In genomic region chr6:99205587-99206436, GRCm38 (mm10) we compare ENCODE assay signal across 11 mouse cellular contexts.
DNase-seq lines count a peak whose midpoint lies in the region; ATAC-seq and TF ChIP-seq lines count a peak whose summit lies in the region.
"Had no signal": no experiment of that assay in that cellular context is flagged by ENCODE, and none has a peak within 500 bp of the region (broad histone marks: within the 10 kb centered on the region; RNA-seq: fewer than 3 reads in every experiment).

No protein-coding gene starts in this region.

- H3K27me3 ChIP-seq in hindbrain, embryonic 12.5 days = no peaks in the 10 kb centered on the region
- H3K27me3 ChIP-seq in hindbrain, postnatal 0 days (ENCODE audit: insufficient read depth, low read length) = no peaks in the 10 kb centered on the region; the same call in 1 of the 2 replicates
- 0 out of 2 replicates have a peak, but pooled peaks cover 2% of the 10 kb centered on the region for H3K27me3 ChIP-seq in limb, embryonic 11.5 days (ENCODE audit: control insufficient read depth, insufficient read depth, low read length)
- H3K27me3 ChIP-seq in neural tube, embryonic 11.5 days (ENCODE audit: control insufficient read depth, insufficient read depth, low read length) = no peaks in the 10 kb centered on the region
- H3K27me3 ChIP-seq: Patski had no signal

- intact Hi-C loops in left cerebral cortex, postnatal 25 days (cut with DNase I) = no loop called here
- intact Hi-C loops in left cerebral cortex, adult 2 months (cut with DNase I) = no loop called here

- DNase-seq in hindbrain, postnatal 0 days (ENCODE audit: low spot score) = no peak
- peak; percentile 70 for DNase-seq in embryo, embryonic 11 days
- DNase-seq in limb, embryonic 11.5 days (ENCODE audit: low spot score) = peak; percentile 50
- no peak for DNase-seq in neural tube, embryonic 11.5 days (ENCODE audit: low spot score)
- no peak for DNase-seq in left cerebral cortex, postnatal 25 days (ENCODE audit: low spot score in 2 of 2)
- DNase-seq in cerebellum, adult 8-10 months = no peak
- no peak for DNase-seq in left cerebral cortex, adult 2 months (ENCODE audit: extremely low spot score in 1 of 2, low spot score in 2 of 2)
- DNase-seq: cerebellum, adult 9-10 months; lung, postnatal 36 days had no signal

- no peak overlapping the region for H3K4me3 ChIP-seq in hindbrain, embryonic 12.5 days
- no peak overlapping the region for H3K4me3 ChIP-seq in hindbrain, postnatal 0 days (ENCODE audit: low read length)
- H3K4me3 ChIP-seq in limb, embryonic 11.5 days (ENCODE audit: low read depth, low read length) = no peak overlapping the region
- no peak overlapping the region for H3K4me3 ChIP-seq in neural tube, embryonic 11.5 days (ENCODE audit: low read depth, low read length)
- no peak overlapping the region for H3K4me3 ChIP-seq in left cerebral cortex, adult 2 months

- no peak for TF ChIP-seq CTCF in hindbrain, postnatal 0 days (IDR thresholded peaks at IDR 0.05; ENCODE audit: low read depth)
- no peak for TF ChIP-seq CTCF in left cerebral cortex, adult 2 months (IDR thresholded peaks at IDR 0.05)

- H3K36me3 ChIP-seq in hindbrain, embryonic 12.5 days = no peaks in the 10 kb centered on the region
- no peaks in the 10 kb centered on the region for H3K36me3 ChIP-seq in hindbrain, postnatal 0 days (ENCODE audit: insufficient read depth, low read length)
- no peaks in the 10 kb centered on the region for H3K36me3 ChIP-seq in limb, embryonic 11.5 days (ENCODE audit: control insufficient read depth, insufficient read depth, low read length)
- no peaks in the 10 kb centered on the region for H3K36me3 ChIP-seq in neural tube, embryonic 11.5 days (ENCODE audit: control insufficient read depth, insufficient read depth, low read length)

- ATAC-seq in hindbrain, embryonic 12.5 days (ENCODE audit: low FRiP score) = no peak
- ATAC-seq in hindbrain, postnatal 0 days = no peak
- ATAC-seq in limb, embryonic 11.5 days (ENCODE audit: insufficient number of reproducible peaks, low FRiP score, low TSS enrichment, low read depth) = no peak
- ATAC-seq in neural tube, embryonic 11.5 days (ENCODE audit: insufficient read depth, low FRiP score, low TSS enrichment) = no peak
- ATAC-seq: Patski had no signal

- peaks cover 53% of the 10 kb centered on the region for H3K4me1 ChIP-seq in hindbrain, embryonic 12.5 days
- H3K4me1 ChIP-seq in hindbrain, postnatal 0 days (ENCODE audit: insufficient read depth, low read length) = 0 out of 2 replicates have a peak, but pooled peaks cover 10% of the 10 kb centered on the region
- H3K4me1 ChIP-seq in limb, embryonic 11.5 days (ENCODE audit: control insufficient read depth, insufficient read depth, low read length) = peaks cover 35% of the 10 kb centered on the region
- peaks cover 61% of the 10 kb centered on the region for H3K4me1 ChIP-seq in neural tube, embryonic 11.5 days (ENCODE audit: control insufficient read depth, insufficient read depth, low read length)

- H3K9me3 ChIP-seq in hindbrain, embryonic 12.5 days (replicated peaks) = no peaks in the 10 kb centered on the region
- no peaks in the 10 kb centered on the region for H3K9me3 ChIP-seq in hindbrain, postnatal 0 days (ENCODE audit: low read length)
- no peaks in the 10 kb centered on the region for H3K9me3 ChIP-seq in limb, embryonic 11.5 days (ENCODE audit: control insufficient read depth, low read length)
- H3K9me3 ChIP-seq in neural tube, embryonic 11.5 days (ENCODE audit: control insufficient read depth, low read length) = no peaks in the 10 kb centered on the region

- no peak overlapping the region for H3K4me2 ChIP-seq in hindbrain, embryonic 12.5 days (replicated peaks)
- H3K4me2 ChIP-seq in hindbrain, postnatal 0 days (ENCODE audit: low read depth, low read length) = no peak overlapping the region
- no peak overlapping the region; the same call in 1 of the 2 replicates for H3K4me2 ChIP-seq in limb, embryonic 11.5 days (ENCODE audit: low read depth, severe bottlenecking)
- peak overlapping the region; percentile 4; the same call in 1 of the 2 replicates for H3K4me2 ChIP-seq in neural tube, embryonic 11.5 days (ENCODE audit: low read depth)

- no peak overlapping the region for H3K9ac ChIP-seq in hindbrain, embryonic 12.5 days
- H3K9ac ChIP-seq in hindbrain, postnatal 0 days (replicated peaks; ENCODE audit: low read length) = no peak overlapping the region
- H3K9ac ChIP-seq in limb, embryonic 11.5 days (ENCODE audit: low read length) = no peak overlapping the region
- no peak overlapping the region for H3K9ac ChIP-seq in neural tube, embryonic 11.5 days (ENCODE audit: low read length)

- WGBS in hindbrain, embryonic 12.5 days = 34% methylated on average over 13 of the region's 13 CpGs
- 47% methylated on average over 13 of the region's 13 CpGs for WGBS in hindbrain, postnatal 0 days
- 6% methylated on average over 13 of the region's 13 CpGs for WGBS in limb, embryonic 11.5 days
- 19% methylated on average over 13 of the region's 13 CpGs for WGBS in neural tube, embryonic 11.5 days

- H3K27ac ChIP-seq in hindbrain, embryonic 12.5 days = peak overlapping the region; percentile 18; the same call in 1 of the 2 replicates
- no peak overlapping the region for H3K27ac ChIP-seq in hindbrain, postnatal 0 days
- H3K27ac ChIP-seq in limb, embryonic 11.5 days (replicated peaks; ENCODE audit: low read depth, low read length) = no peak overlapping the region
- H3K27ac ChIP-seq in neural tube, embryonic 11.5 days (ENCODE audit: low read depth, low read length) = peak overlapping the region; percentile 49; the same call in 1 of the 2 replicates
- no peak overlapping the region for H3K27ac ChIP-seq in left cerebral cortex, adult 2 months

Comparison
In these comparisons a context has a peak if more than half of its experiments do, and no peak if none do; other contexts are left out.
1. H3K27ac ChIP-seq: peak in hindbrain, embryonic 12.5 days (single experiment) and neural tube, embryonic 11.5 days (single experiment); none in hindbrain, postnatal 0 days (single experiment), limb, embryonic 11.5 days (single experiment) and left cerebral cortex, adult 2 months (single experiment).
2. DNase-seq: peak in embryo, embryonic 11 days (single experiment) and limb, embryonic 11.5 days (single experiment); none in hindbrain, postnatal 0 days (single experiment), neural tube, embryonic 11.5 days (single experiment), left cerebral cortex, postnatal 25 days (0 of 2), cerebellum, adult 8-10 months (single experiment) and left cerebral cortex, adult 2 months (0 of 2).